Mouse (Mus musculus) frontal cortex, adult 2 months (tissue): ENCODE measurements at regions not wholly inside any gene's neighbourhood (a gene's known extent, or its start where the extent isn't known, plus 50 kb on each side); places are given as distances from the start of the nearest gene placed in this dataset.

ENCODE experiments used
- DNase-seq, 2 experiments: peaks; one replicate each; pipeline ENCODE4 v3.0.0; 2022; ENCODE audit warnings: low spot score in 1 of 2; ENCODE audit errors: extremely low spot score in 1 of 2

DNA sequence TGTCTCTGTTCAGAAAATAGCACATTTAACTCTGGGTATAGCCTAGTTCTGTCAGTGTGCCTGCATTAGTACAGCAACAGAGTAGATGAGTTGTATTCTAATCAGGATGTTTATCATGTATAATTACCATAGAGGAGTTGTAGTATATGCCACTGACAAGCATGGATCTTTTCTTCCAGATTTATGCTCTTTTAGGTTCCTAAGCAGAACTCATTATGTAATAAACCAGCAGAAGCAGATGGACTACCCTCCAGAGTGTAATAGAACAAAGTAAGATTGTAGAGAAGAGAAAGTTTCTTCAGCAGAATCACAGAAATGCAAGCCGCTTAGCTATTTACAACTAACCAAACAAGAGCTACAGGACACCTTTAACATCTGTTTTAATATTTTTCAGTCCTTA, 517.2 kb upstream of the Epha5 start:
- peak in 1 of 2 experiments; percentile 3 for DNase-seq

DNA sequence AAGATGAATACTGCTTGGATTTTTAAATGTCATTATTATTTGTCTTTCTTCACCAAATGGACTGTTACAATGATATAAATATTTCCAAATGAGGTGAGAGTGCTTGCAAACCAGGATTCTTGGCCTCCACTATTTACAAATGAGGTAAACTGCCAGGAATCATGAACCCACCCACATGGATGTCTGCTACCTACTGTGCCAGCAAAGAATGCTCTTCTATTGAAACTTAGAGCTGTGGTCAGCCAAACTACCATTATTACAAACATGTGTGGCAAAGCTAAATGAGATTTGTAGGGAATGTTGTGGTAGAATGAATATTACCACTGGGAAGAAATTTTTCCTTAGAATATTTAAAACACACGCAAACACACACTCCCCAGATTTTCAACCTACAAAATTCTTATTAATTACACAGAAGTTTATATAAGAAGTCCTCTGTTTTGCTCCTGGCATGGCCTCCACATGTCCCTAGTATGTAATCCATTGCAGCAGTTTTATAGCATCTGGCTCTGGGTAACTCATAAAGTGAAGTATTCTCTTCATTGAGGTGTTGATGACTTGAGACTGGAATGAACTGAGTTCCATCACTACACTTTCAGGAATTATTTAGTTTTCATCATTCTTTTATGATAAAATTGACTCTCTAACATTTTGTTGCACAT, 500.6 kb upstream of the Epha5 start:
- no peak for DNase-seq

DNA sequence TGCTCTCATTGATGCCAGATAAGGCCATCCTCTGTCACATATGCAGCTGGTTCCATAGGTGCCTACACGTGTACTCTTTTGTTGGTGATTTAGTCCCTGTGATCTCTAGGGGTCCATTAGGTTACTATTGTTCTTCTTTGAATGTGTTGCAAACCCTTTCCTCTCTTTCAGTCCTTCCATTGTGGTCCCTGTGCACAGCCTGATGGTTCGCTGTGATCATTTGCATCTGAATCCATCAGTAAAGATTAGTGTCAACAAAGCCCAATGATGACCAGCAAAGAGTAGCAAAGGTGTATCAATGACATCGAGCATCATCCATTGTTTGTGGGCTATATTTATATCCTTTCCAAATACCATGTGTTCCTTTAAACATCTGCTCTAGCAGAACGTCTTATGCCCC, 484.5 kb upstream of the Epha5 start:
- DNase-seq, result no peak

DNA sequence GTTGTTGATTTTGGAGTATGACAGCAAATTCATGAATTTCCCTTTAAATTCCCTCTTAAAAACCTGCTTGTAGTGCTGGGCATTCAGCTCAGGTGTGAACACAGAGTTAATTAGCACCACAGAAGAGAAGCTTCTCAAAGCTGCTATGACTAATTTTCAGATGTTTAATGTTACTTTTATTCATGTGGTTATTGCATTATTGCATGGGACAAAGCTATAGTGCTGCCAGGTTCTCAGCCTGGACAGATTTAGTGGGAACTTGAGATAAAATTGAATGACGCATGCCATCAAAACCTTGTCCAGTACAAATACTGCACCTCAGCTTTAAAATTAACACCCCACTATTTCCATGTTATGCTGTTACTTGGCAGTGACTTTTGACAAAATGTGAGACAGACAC, 480.4 kb upstream of the Epha5 start:
- no peak for DNase-seq

DNA sequence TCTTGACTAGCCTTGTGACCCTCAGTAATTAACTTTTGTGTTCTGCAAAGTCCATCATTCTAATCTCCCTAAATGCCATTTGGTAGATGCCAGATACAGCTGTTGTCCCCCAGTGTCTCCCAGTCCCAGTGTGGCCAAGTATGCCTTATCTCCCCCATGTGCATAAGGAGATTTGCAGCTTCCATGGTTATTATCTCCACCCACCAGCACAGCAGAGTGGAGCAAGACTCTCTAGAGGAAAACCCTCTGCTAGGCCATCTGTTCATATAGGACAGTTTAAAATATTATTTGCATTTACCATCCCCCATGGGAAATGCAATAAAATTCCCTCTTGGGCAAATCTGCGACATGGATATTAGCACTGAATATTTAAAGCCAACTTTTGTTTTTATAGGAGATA, 436.4 kb upstream of the Epha5 start:
- no peak for DNase-seq

DNA sequence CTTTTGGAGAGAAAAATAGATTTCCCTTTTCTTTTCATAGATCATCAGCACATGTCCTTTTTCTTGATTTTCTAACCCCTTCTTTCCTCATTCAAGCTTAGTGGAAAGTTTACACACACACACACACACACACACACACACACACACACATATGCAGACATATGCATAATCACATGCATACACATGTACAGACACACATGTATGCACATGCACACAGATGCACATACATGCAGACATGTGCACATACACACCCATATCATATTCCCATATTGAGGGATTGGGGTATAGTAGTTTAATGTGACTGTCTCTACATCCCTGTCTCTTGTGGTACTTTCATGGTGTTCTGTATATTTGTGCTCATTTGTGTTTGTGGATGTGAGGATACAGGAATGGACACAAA, 432.0 kb upstream of the Epha5 start:
- DNase-seq, result no peak

DNA sequence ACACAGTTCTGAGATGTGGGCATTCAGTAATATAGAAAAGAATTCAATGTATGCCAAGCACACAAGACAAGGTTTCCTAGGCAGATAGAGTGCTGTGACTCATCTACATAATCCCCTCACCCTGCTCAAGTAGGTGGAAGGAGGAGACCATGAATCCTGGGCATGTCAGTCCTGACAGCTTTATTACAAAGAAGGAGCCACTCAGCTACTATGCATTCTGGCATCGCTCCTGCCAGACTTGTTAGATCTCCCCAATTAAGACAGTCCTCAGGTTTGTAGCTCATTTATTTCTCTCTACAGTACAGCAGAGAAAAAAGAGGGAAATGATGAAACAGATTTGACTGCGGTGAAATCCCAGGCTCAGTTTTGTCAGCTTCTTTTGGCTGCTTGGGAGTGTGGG, 431.6 kb upstream of the Epha5 start:
- peak in 1 of 2 experiments; percentile 40 for DNase-seq

DNA sequence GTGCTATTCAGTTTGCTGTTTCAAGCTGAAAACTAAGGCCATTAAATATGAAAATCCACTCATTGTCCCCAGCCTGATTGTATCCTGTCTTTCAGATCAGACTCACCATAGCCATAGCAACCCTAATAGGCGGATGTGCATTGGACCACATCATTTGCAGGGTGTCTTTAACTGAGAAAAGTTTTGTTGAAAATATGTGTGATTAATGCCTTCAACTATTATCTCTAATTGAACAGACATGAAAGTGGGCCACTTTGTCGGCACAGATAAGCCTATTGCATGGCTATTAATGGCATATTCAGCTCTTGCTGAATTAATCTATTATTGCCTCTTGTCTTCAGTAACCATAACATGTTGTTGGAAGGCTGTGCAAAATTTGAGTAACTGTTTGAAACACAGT, 394.3 kb upstream of the Epha5 start:
- DNase-seq, result no peak

DNA sequence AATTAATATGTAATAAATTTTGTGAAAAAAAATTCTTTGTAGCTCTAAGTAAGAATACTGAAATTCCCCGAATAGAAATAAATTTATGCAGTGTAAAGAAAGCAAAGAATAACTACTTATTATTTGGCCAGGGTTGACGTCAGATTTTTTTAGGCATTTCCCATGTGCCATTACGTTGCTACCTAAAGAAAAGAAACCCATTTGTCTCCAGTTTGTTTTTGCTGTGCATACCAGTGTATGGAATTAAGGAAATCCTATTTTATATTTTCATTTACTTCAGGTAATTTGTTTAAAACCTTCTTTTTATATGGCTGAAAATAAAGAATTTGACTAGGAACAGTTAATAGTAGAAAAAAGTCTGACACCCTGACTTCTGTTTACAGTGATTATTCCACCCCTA, 393.7 kb upstream of the Epha5 start:
- DNase-seq, result no peak

DNA sequence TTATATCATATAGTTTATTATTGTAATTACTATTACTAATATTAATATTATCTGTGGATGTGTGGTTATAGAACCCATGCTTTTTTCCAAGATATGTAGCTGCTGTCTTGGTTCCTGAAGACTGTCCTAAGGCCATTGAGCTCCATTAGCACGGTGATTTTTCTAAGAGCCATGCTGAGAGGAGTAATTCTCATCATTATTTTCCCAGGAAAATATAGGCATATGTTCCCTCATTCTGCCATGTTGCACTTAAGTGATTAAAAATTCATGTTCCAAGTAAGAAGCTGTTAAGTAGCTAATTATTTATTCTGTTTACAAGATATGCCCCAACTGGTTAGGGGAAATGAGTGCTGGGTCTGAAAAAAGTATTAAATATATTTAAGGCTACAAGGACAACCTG, 345.4 kb upstream of the Epha5 start:
- no peak for DNase-seq

DNA sequence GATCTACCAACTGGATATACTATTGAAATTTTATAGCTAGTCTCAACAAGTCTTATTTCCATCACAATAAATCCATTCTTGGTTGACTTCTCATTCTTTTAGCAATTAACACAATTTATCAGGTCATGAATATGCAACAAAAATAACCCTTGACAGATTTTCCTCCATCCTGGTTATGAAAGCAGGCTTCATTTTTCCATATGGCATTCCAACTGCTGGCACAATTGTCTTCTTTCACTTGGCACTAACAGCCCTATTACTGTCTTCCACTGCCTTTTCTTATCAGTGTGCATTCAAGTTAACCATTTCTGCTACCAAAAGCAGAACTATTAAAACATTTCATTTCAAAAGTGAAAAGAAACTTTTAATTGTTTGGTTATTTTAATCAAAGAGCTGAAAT, 334.9 kb upstream of the Epha5 start:
- no peak for DNase-seq

DNA sequence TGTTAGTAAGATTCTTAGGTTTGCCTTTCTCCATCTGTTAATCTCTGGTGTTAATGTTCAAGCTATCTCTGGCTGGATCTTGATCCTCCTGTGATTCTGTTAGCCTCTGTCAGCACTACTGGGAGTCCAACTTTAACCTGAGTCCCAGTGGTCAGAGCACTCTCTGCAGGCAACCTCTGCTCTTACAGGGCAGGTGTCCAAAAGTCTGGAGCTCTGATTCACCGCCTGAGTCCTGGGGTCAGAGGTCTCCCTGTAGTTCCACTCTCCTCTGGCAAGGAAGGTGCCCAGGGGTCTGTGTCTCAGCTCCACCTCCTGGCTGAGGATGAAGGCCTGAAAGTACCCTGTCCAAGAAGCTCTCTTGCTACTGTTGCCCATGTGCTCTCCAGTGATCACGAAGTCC, 288.3 kb upstream of the Epha5 start:
- no peak for DNase-seq

DNA sequence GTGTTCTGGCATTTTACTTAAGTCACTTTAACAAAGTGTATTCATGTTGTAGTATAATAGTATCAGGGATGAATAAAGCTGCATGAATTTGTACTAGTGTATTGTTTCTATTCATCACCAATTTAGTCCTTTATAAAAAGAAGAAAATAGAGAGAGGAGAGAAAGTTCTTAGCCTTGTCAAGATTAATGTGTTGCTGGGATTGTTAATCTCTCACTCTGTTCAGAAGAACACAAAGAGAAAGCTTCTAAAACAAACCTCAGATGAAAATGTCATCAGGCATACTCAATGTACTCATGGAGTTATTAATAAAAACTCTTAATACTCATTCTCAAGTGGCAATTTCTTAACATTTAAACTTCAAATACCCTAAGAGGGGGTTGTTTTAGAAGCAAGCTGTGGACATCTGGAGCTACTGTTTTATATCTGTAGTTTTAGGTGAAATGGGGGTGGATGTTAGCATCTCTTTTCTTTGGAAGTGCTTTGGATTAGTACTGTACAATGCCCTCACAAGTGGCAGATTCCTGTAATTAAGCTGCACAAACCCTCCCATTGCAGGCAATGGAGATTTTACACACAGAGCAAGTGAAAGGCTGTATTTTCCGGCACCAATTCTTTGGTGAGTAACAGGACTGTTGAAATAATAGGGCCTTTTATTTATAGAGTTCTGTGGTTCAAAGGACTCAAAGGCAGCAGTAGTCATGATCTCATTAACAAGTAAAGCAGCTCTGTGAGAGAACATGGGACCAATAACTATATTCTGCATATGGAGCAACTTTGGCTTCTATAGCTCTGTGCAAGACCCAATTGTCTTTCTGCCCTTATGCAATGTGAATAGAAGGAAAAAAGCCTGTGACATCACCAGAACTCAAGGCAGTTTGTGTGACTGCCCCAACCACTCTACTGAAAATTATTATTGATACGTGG, 273.4 kb upstream of the Epha5 start:
- DNase-seq, result no peak

DNA sequence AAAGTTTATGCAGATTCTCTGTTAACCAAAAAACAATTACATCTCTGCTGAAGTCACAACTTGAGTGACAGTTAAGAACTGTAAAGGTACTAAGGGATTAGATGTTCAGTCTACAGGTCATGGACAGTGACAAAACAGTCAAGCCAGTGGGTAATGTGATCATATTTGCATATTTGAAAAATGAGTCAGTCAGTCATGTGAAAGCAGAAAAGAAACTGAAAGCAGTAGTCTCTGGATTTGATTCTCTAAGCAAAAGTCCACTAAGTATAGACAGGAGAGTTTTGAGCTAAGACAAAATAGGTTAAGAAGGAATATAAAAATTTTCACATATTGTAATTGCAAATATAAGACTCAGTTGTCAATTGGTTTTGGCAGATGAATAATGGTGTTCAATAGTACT, 270.4 kb upstream of the Epha5 start:
- no peak for DNase-seq

DNA sequence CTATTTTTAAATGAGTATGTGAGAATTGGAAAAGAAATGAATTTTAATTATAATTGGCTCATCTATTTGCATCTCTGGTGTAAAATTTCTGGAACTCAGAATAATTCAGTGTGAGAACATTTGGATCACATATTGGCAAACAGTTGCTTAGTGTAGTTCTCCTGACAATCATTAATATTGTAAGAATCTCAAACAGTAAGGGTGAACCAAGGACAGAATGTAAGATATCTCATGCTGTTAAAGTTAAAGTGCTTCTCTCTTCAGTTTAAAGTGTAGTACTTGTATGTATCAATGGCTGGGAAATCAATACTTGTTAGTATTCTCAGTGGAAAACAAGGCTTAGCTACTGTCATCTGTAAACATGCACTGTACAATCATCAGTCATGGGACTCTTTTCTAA, 238.0 kb upstream of the Epha5 start:
- no peak for DNase-seq

DNA sequence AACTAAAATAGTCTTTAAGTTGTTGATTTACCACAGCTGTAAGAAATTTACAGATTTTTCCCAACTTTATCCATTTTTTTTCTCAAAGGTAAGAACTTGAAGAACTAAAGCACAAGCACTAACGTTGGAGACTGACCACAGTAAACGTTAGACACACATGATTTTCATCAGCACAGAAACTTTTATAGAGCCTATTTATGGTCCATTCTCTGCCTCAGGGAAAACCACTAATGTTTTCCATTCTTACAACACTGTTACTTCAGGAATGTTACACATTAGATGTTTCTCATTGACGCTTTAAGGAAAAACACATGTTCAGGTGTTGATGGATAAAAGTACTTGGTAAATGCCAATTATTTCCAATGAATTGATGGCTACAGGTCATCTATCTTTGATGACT, 218.3 kb upstream of the Epha5 start:
- no peak for DNase-seq

DNA sequence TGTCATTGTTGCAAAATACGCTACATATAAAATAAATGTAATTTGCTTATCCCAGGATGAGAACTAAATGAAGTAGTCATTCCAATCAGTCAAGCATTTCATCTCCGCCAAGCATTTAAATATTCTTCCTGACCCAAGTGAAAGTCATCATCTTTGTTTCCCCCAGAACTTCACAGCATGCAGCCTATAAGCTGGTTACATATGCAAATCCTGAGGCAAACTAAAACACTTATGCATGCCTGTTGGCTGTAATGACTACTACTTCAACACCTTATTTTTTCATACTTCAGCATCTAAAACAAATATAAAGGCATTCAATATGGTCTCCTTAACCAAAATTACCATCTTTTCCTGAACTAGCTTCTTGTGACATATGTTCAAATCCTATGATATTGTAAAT, 215.7 kb upstream of the Epha5 start:
- no peak for DNase-seq

DNA sequence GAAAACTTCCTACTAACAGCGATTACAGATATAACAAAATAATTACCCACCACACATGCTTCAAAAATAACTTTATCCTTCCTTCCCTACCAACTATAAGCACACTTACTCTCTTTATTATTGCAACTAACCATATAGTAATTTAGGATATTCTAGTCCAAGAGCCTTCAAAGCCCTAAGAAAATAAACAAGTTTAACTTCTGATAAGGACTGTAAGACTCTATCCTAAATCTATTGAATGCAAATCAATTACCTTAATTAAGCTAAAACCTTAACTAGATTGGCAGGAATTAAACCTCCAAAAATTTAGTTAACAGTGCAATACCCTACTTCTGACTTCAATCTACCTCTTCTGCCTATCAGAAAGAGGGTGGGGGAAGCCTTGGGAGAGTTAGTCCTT, 201.0 kb upstream of the Epha5 start:
- DNase-seq, result no peak

DNA sequence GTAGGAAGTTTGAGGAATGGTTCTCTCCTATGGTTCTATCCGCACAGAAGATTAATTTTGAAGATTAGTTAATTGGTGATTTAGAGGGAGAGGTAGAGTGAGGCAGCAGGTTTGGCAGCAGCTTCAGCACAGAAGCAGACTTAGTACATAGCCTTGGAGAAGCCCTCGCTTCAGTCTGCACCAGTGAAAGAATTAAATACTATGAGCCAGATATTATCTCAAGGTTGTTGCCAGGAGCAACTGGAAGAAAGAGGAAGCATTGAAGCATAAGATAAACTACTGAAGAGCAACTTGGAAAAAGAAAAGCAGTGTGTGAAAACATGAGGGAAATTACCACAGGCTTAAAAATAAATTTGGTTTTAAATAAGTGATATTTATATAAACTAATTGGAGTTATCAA, 191.5 kb upstream of the Epha5 start:
- peak in 1 of 2 experiments; percentile 1 for DNase-seq

DNA sequence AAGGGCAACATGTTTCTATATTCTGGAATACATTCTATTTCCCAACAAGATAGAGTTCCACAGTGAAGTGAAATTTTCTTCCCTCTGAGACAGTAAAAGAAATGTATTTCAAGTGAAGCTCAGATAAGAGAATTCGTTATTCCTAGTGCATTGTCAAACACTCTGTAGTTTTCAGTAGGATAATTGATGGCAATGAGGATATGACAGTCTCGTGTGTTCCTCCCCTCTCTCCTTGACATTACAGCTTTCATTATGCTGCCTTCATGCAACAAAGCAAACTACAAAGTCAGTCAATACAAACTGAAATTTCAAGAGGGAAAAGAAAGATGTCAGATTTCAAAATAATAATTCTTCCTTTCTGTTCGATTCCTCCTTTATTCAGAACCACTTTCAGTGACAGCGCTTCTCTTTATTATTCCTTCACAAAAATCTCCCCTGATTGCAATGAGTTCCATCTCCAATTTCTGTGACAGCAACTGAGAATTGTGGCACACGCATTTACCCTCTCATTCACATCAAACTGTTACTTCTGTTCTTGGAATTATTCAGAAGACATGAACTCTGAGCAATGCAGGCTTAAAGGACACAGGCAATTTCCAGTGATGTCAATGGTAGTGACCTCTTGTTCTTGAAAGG, 148.2 kb upstream of the Epha5 start:
- no peak for DNase-seq

DNA sequence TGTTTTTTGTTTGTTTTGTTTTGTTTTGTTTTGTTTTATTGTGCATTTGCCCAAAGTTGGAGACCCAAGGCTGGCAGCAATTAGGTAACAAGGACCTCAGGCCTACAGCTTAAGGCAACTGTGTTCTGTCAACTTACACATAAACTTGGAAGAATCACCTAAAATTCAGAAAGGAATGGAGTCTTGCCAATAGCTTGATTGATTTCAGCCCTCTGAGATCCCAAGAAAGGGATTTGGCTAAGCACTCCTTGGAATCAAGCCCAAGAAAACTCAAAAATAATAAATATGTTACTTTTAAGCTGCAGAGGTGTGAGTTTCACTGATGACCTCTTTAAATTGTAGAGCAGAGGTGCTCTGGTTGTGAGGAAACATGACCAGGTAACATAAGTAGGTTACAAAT, 102.7 kb upstream of the Epha5 start:
- DNase-seq, result no peak

DNA sequence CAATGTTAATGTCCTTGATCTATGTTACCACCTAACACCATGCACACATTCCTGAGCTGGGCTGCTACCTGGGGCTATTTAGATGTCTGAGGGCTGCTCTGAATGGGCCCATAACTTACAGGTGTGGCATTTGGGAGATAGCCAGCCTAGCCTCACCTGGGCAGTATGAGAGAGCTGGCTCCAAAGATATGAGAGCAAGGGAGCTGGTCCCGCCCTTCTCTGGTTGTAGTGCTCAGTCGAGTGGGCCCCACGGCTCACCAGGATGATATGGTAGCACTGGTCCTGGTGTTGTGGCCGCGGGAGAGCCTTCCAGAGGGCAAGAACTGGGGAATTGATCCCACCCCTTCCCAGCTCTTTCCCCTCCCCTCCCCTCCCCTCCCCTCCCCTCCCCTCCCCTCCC, 93.0 kb upstream of the Epha5 start:
- no peak for DNase-seq
